In the genomic region with DNA sequence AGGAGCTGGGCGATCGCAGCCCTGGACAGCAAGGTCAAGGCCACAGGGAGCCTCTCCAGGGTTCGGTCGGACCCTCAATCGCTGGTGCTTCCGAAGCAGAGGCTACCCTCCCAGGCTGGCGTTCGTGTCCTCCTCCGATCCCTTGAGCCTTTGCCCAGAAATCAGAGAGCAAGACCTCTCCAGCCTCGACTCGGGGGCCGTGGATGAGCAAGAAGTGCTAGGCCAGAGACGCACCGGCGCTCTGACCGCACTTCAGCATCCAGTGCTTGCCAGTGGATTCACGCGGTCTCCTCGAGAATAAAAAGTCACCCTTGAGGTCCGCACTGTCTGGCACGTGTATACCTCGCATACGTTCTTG, we compare ENCODE assay signal across 8 mouse cellular contexts. TPM values are rescaled to one million over a fixed set of nuclear protein-coding genes. Genes with fewer than 3 reads are reported as not detected.
DNase-seq lines count a peak whose midpoint lies in the region; ATAC-seq and TF ChIP-seq lines count a peak whose summit lies in the region.

No protein-coding gene starts in this region.

- no peaks in the 10 kb centered on the region for H3K36me3 ChIP-seq in forebrain, embryonic 13.5 days (ENCODE audit: poor library complexity, severe bottlenecking)
- H3K36me3 ChIP-seq in limb, embryonic 13.5 days = 0 out of 2 replicates have a peak, but pooled peaks cover 7% of the 10 kb centered on the region
- H3K36me3 ChIP-seq in small intestine, adult 2 months (ENCODE audit: control insufficient read depth, insufficient read depth, low read length) = no peaks in the 10 kb centered on the region; the same call in 1 of the 2 replicates

- H3K4me3 ChIP-seq in forebrain, embryonic 13.5 days = peak overlapping the region; percentile 100
- peak overlapping the region; percentile 100 for H3K4me3 ChIP-seq in limb, embryonic 13.5 days
- peak overlapping the region; percentile 95 for H3K4me3 ChIP-seq in small intestine, adult 2 months (ENCODE audit: low read depth, low read length)

- H3K27me3 ChIP-seq in forebrain, embryonic 13.5 days = 0 out of 2 replicates have a peak, but pooled peaks cover under 1% of the 10 kb centered on the region
- no peaks in the 10 kb centered on the region for H3K27me3 ChIP-seq in limb, embryonic 13.5 days
- H3K27me3 ChIP-seq in small intestine, adult 2 months (ENCODE audit: control insufficient read depth, insufficient read depth, low read length) = no peaks in the 10 kb centered on the region

- WGBS in forebrain, embryonic 13.5 days = 2% methylated on average over 23 of the region's 23 CpGs
- WGBS in limb, embryonic 13.5 days = 2% methylated on average over 23 of the region's 23 CpGs
- WGBS in small intestine, adult 2 months = under 1% methylated on average over 23 of the region's 23 CpGs

- TF ChIP-seq CTCF in small intestine, adult 2 months (IDR thresholded peaks at IDR 0.05; ENCODE audit: extremely low read depth, insufficient read length, insufficient replicate concordance, low read depth, low read length) = no peak

- peak overlapping the region; percentile 98 for H3K4me2 ChIP-seq in forebrain, embryonic 13.5 days
- H3K4me2 ChIP-seq in limb, embryonic 13.5 days (replicated peaks) = peak overlapping the region; percentile 99

- H3K4me1 ChIP-seq in forebrain, embryonic 13.5 days = peaks cover 26% of the 10 kb centered on the region
- peaks cover 15% of the 10 kb centered on the region for H3K4me1 ChIP-seq in limb, embryonic 13.5 days
- H3K4me1 ChIP-seq in small intestine, adult 2 months (ENCODE audit: control insufficient read depth, insufficient read depth, insufficient read length, low read length) = peaks cover 20% of the 10 kb centered on the region

- TF ChIP-seq POLR2A in small intestine, adult 2 months (IDR thresholded peaks at IDR 0.05; ENCODE audit: low read depth, low read length) = no peak

- no peak overlapping the region for H3K27ac ChIP-seq in forebrain, embryonic 13.5 days
- no peak overlapping the region for H3K27ac ChIP-seq in limb, embryonic 13.5 days
- H3K27ac ChIP-seq in small intestine, adult 2 months (ENCODE audit: insufficient read depth, low read depth, low read length) = 0 out of 2 replicates have a peak overlapping the region, but pooled peaks have one; percentile 1

- peak; percentile 24 for DNase-seq in kidney, adult 18-20 months
- DNase-seq in kidney, adult 8-10 months = no peak
- peak; percentile 4 for DNase-seq in Muller cell, postnatal 12 days (ENCODE audit: inconsistent ontology term)
- no peak for DNase-seq in ovary, adult 18-20 months (ENCODE audit: low spot score)
- DNase-seq in thymus, postnatal 10 days (ENCODE audit: low spot score in 2 of 2) = no peak

- no peak for ATAC-seq in forebrain, embryonic 13.5 days
- ATAC-seq in limb, embryonic 13.5 days (ENCODE audit: low FRiP score, low read depth) = no peak

- peak overlapping the region; percentile 97 for H3K9ac ChIP-seq in forebrain, embryonic 13.5 days
- peak overlapping the region; percentile 97 for H3K9ac ChIP-seq in limb, embryonic 13.5 days

- no peaks in the 10 kb centered on the region for H3K9me3 ChIP-seq in forebrain, embryonic 13.5 days (replicated peaks)
- no peaks in the 10 kb centered on the region for H3K9me3 ChIP-seq in limb, embryonic 13.5 days

RNA-seq across cellular contexts. Expression of gene Dnajc11, which starts 0.7 kb away (rescaled TPM):
- polyA plus RNA-seq in forebrain, embryonic 13.5 days (2015; fragmentation: Nextera tagmentation; extraction: Ambion mirVana) = 77.0 and 89.2 TPM in 2 replicates
- 73.7 and 76.4 TPM in 2 replicates for polyA plus RNA-seq in limb, embryonic 13.5 days (2015; fragmentation: Nextera tagmentation; extraction: Ambion mirVana)
- polyA plus RNA-seq in small intestine, adult 2 months (2012; rRNA removed) = 28.1 and 32.0 TPM in 2 replicates

RNA-seq across cellular contexts. Expression of gene Thap3, which starts 54.6 kb away (rescaled TPM):
- 39.6 and 40.6 TPM in 2 replicates for polyA plus RNA-seq in forebrain, embryonic 13.5 days (2015; fragmentation: Nextera tagmentation; extraction: Ambion mirVana)
- polyA plus RNA-seq in limb, embryonic 13.5 days (2015; fragmentation: Nextera tagmentation; extraction: Ambion mirVana) = 51.0 and 56.4 TPM in 2 replicates
- 13.0 and 24.2 TPM in 2 replicates for polyA plus RNA-seq in small intestine, adult 2 months (2012; rRNA removed)

Comparison
In these comparisons a context has a peak if more than half of its experiments do, and no peak if none do; other contexts are left out.
1. DNase-seq: peak in kidney, adult 18-20 months (single experiment) and Muller cell, postnatal 12 days (single experiment); none in kidney, adult 8-10 months (0 of 2), ovary, adult 18-20 months (single experiment) and thymus, postnatal 10 days (0 of 2).
2. Peak in every context shown above with its lines, with median percentiles within 50 percentile points of each other: H3K4me3 ChIP-seq.